Mouse (Mus musculus): Measurements from ENCODE around the gene Tex13a.

Tex13a gene

DNA sequence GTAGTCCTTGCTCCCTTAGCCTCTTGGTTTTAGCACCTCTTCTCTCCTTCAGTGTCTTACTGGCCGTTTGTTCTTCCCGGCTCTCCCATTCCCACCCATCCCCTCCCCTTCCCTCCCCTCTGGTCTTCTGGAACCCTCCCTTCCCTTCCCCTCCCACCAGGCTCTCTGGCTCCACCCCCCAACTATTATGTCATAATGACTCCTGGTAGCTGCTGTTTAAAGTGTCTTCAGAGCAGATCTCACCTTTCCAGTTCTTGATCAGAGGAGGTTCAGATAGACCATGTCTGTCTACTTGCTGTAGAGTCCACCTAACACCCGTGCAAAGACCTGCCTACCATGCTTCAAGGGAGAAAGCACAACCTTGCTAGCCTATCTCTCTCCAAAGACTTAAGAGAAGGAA lies at the start of gene Tex13a:
Tex13a (minus strand) TSS at position 101 of the 400 bp plus-strand sequence.
- DNase-seq: no peak

DNA sequence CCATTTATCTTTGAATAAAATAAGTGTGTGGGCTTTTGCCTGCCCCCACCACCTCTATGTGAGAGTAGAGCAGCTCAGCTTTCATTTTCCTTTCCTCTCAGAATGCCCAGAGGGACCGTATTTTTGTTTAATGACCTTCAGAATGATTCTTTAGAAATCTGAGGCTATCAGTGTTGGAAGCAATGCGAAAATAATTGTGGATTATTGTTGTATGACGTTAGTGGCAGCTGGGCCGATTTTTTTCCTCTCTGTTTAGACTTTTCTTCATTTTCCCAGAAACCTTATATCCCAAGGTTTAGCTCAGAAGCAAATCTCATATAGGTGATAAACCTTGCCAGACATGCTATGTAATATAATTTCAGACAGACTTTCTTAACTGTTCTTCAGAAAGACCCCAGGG lies 25.2 kb upstream of the Tex13a start:
- no peak for DNase-seq

DNA sequence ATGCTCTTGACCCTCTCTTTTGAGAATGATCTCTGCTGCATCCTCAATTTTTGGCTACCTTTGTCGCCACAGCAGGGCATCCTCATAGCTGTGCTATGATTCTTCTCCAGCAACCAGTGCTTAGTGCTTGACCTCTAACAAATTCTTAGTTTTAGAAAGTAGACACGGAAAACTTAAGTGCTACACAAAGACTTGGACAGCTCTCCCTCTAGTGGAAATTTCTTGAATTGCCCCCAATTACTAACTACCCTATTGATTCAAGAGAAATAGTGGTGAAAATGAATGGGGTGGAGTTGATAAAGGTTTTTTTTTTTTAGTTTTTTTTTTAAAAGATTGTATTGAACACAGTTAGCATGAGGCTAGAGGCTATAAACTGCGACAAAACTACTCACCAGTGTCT lies 39.2 kb downstream of the Tex13a start:
- no peak for DNase-seq

All from liver (tissue).